Mouse (Mus musculus): ENCODE results near the gene Ccl12. TPM values are rescaled to one million over a fixed set of nuclear protein-coding genes. Genes with fewer than 3 reads are reported as not detected.

Gene Ccl12
- total RNA-seq, 2 experiments from 2014 or later: 1.3 TPM; not detected in 1

DNA sequence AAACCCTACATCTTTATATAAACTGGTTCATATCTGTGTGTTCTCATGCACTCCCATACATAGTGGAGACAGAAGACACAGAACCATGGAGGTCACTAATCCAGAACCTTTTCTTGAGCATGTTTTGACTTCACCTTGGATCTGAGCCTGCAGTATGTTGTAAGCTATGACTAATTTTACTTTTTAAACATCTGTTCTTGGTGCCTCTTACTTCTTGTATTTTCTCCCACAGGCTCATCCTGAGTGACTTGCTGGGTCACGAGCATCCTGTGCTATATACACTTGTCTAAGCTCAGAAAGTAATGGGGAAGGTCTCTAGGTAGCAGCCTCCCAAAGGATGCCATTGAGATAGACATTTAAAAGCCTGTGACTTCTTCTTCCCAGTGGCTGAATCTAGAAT lies 31.3 kb downstream of the Ccl12 start:
- DNase-seq: no peak
- intact Hi-C loops (cut with DNase I): no loop called here

DNA sequence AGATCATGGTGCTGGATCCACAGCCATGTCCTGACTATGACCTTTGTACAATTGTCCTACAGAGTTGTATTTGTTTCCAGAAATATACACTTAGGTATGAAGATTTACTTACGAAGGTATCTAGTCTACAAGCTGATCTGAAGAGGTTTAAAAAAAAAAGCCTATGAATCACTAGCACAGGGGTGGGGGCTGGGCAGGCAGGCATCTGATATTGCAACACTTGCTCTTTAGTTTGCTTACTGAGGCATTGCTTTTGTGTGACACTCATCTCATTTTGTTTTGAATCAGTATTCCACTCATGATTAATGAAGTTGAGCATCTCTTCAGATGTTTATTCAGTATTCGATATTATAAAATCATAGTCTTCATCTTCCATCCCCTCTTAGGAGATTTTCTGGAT lies 34.6 kb downstream of the Ccl12 start:
- no peak for DNase-seq

DNA sequence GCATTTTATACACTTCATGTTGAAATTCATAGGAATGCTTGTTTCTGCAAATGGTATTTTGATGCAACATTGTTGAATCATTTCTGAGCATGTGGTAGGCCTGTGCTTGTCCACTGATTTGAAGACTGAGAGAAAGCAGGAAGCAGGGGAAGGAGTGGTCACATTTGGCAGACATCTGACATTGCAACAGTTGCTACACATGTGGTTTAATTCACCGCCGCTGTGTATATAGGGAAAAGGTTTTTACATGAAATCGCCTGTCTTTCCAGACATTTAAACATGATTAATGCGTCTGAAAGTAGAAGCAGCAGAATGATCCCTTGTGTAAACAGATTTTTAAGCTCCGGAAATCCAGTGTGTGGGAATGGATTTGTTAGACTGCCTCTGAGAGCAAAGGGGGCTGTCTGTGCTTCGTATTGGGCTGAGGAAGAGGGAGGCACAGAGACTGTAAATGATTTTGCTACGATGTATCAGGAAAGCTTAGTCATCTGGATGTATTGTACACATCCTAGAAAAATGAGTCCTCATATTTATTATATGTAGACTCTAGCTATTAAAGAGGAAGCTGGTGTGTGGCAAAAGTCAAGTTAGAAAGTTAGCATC lies 37.9 kb downstream of the Ccl12 start:
- intact Hi-C loops (cut with DNase I): no loop called here
- DNase-seq: peak in 1 of 2 experiments; percentile 18

More for the DNA sequence above, 34.6 kb downstream of the Ccl12 start:
- intact Hi-C loops (cut with DNase I): no loop called here

Other genes with a start within 250 kb of the Ccl12 start
- under 1 TPM; 0.11 to 0.19 TPM for gene 5530401A14Rik, start 241.2 kb upstream of the Ccl12 start, total RNA-seq (2021)
- gene Asic2, start 133.4 kb upstream of the Ccl12 start, total RNA-seq (2021): not detected
- gene Ccl2, start 66.3 kb upstream of the Ccl12 start, total RNA-seq (2021): 1 to 10 TPM; 1.5 TPM
- not detected for gene Gm17268, start 63.3 kb upstream of the Ccl12 start, total RNA-seq (2021)
- under 1 TPM; 0.46 to 0.92 TPM for gene Ccl7, start 56.1 kb upstream of the Ccl12 start, total RNA-seq (2021)
- gene Ccl11, start 44.0 kb upstream of the Ccl12 start, total RNA-seq (2021): 1 to 10 TPM; 1.6 to 1.7 TPM
- 1 to 10 TPM in 1 of 2 experiments, under 1 TPM in 1; 0.67 to 1.5 TPM for gene Ccl8, start 13.3 kb downstream of the Ccl12 start, total RNA-seq (2021)
- not detected for gene Ccl1, start 203.8 kb downstream of the Ccl12 start, total RNA-seq (2021)

Data from heart, postnatal 36 days (tissue).